Mouse (Mus musculus) ES-E14 (cell line): Measurements from ENCODE around the gene Serinc2. TPM values are rescaled to one million over a fixed set of nuclear protein-coding genes. Genes with fewer than 3 reads are reported as not detected.

ENCODE experiments used
- DNase-seq: peaks from one replicate; pipeline ENCODE4 v3.0.0-alpha.2; 2013; ENCODE audit warnings: low read depth, low spot score
- H3K27ac ChIP-seq: 2 replicates; pipeline ENCODE4 v1.5.1; 2012; ENCODE audit warnings: low read depth, mild to moderate bottlenecking, low read length, moderate library complexity, mixed read lengths; ENCODE audit not compliant: poor library complexity, insufficient read depth, severe bottlenecking
- H3K36me3 ChIP-seq: 2 replicates; pipeline ENCODE4 v1.6.1; 2012; ENCODE audit warnings: mild to moderate bottlenecking, low read length, moderate library complexity, mixed read lengths; ENCODE audit not compliant: control insufficient read depth, poor library complexity, insufficient read depth, severe bottlenecking
- H3K4me1 ChIP-seq, 2 experiments: fragments of 150-350 bp in 1 of 2; sonication (generic) in 1 of 2; 2 replicates each; pipeline ENCODE4 v1.6.1; 2012; ENCODE audit warnings: low read length in 2 of 2, mild to moderate bottlenecking in 1 of 2, mixed read lengths in 1 of 2; ENCODE audit not compliant: control insufficient read depth in 2 of 2, insufficient read depth in 2 of 2, poor library complexity in 1 of 2
- H3K4me3 ChIP-seq, 2 experiments: fragments of 150-350 bp in 1 of 2; sonication (generic) in 1 of 2; 2 replicates each; pipeline ENCODE4 v1.5.1; 2012; ENCODE audit warnings: low read length in 2 of 2, low read depth in 1 of 2, mild to moderate bottlenecking in 1 of 2, mixed read lengths in 1 of 2; ENCODE audit not compliant: insufficient read depth in 1 of 2, poor library complexity in 1 of 2, severe bottlenecking in 1 of 2
- H3K9ac ChIP-seq: 2 replicates; pipeline ENCODE4 v1.6.1; 2012; ENCODE audit warnings: low read depth, mild to moderate bottlenecking, low read length, mixed read lengths; ENCODE audit not compliant: poor library complexity, insufficient read depth, severe bottlenecking
- H3K9me3 ChIP-seq: fragments of 150-350 bp; sonication (generic); 2 replicates; pipeline ENCODE4 v1.6.1; 2012; ENCODE audit warnings: low read depth, mild to moderate bottlenecking, low read length; ENCODE audit not compliant: control insufficient read depth, insufficient read depth
- CHD2 ChIP-seq: IDR thresholded peaks from 2 replicates; pipeline ENCODE4 v1.6.1; 2014; ENCODE audit warnings: mild to moderate bottlenecking, low read depth, low read length, inconsistent platforms
- HCFC1 ChIP-seq: IDR thresholded peaks from 2 replicates; pipeline ENCODE4 v1.6.1; 2012; ENCODE audit warnings: low read length, inconsistent platforms, borderline replicate concordance; ENCODE audit not compliant: insufficient read depth
- MAFK ChIP-seq: IDR thresholded peaks from 2 replicates; pipeline ENCODE4 v1.6.1; 2014; ENCODE audit warnings: mild to moderate bottlenecking, low read depth, low read length, inconsistent platforms; ENCODE audit not compliant: insufficient read depth
- ZC3H11A ChIP-seq: IDR thresholded peaks from 2 replicates; pipeline ENCODE4 v1.6.1; 2012; ENCODE audit warnings: low read depth, mild to moderate bottlenecking, inconsistent platforms, low read length, borderline replicate concordance
- ZNF384 ChIP-seq: IDR thresholded peaks from 2 replicates; pipeline ENCODE4 v1.6.1; 2012; ENCODE audit warnings: low read depth, low read length, inconsistent platforms
- in situ Hi-C, 2 experiments: fragments of 600-800 bp; cut with MboI; formaldehyde crosslinking; loops; one replicate each; pipeline ENCODE4 v1.15.1; 2025; ENCODE audit warnings: low sequenced_read_pairs in 2 of 2, inconsistent platforms in 1 of 2; ENCODE audit not compliant: unreplicated experiment in 2 of 2
- total RNA-seq: library from RNA; depleted of rRNA; stranded (reverse); fragments of 300-350 nt; gene quantifications from 2 replicates; pipeline ENCODE4 v1.2.3, GENCODE M21; 2012

Gene Serinc2
- total RNA-seq, 1 experiment = 4.6 TPM

GRCm38 (mm10) chr4:130308231-130309081, 29.5 kb upstream of the Serinc2 start, which contains the start of the genes Fabp3 and Gm10570:
TSS of gene Fabp3 (plus strand) at chr4:130308595.
TSS of gene Gm10570 (minus strand) at chr4:130308674.
- peak; percentile 56 for DNase-seq
- H3K27ac ChIP-seq = peak within 1 kb of the TSS; percentile 54

GRCm38 (mm10) chr4:130307851-130308230, 28.8 kb upstream of the Serinc2 start:
- TF ChIP-seq ZNF384 = no peak
- TF ChIP-seq CHD2 = no peak
- no peak for TF ChIP-seq ZC3H11A
- no peaks in the 10 kb centered on the region for H3K9me3 ChIP-seq
- peak overlapping the region; percentile 54 for H3K27ac ChIP-seq
- peak overlapping the region; percentile 77 for H3K9ac ChIP-seq
- peaks cover 20% of the 10 kb centered on the region; the same call in 1 of the 2 replicates for H3K36me3 ChIP-seq
- DNase-seq = peak; percentile 61
- peak overlapping the region; percentile 81 to 86 for H3K4me3 ChIP-seq
- in situ Hi-C loops = no loop called here
- peaks cover 10 to 31% of the 10 kb centered on the region in 2 experiments for H3K4me1 ChIP-seq

More at GRCm38 (mm10) chr4:130308231-130309081, 29.5 kb upstream of the Serinc2 start, which contains the start of the genes Fabp3 and Gm10570:
- in situ Hi-C loops = no loop called here
- TF ChIP-seq CHD2 = 0 out of 2 replicates have a peak, but pooled peaks have one; percentile 22
- peak; percentile 35; the same call in 1 of the 2 replicates for TF ChIP-seq HCFC1
- no peak for TF ChIP-seq ZNF384
- Histone ChIP-seq H3K4me1 (peaks cover 9 to 31% of the 10 kb centered on the region in 2 experiments), H3K9ac (peak within 1 kb of the TSS; percentile 77), H3K4me3 (peak within 1 kb of the TSS; percentile 81 to 86), H3K36me3 (peaks cover 25% of the 10 kb centered on the region), H3K9me3 (no peaks in the 10 kb centered on the region)

- Histone ChIP-seq H3K27ac (peak overlapping the region; percentile 54; the same call in 1 of the 2 replicates), H3K9ac (0 out of 2 replicates have a peak overlapping the region, but pooled peaks have one; percentile 7), H3K9me3 (no peaks in the 10 kb centered on the region), H3K4me3 (peak overlapping the region; percentile 14 to 26; a peak in 2 of 4 replicates), H3K4me1 (peaks cover 12 to 37% of the 10 kb centered on the region in 2 experiments), H3K36me3 (peaks cover 12% of the 10 kb centered on the region; the same call in 1 of the 2 replicates)
- TF ChIP-seq HCFC1 = no peak
- no peak for TF ChIP-seq ZC3H11A
- TF ChIP-seq MAFK = 0 out of 2 replicates have a peak, but pooled peaks have one; percentile 56
- in situ Hi-C loops = no loop called here
- no peak for DNase-seq
Measured at GRCm38 (mm10) chr4:130306796-130307630, 28.0 kb upstream of the Serinc2 start.

- peak; percentile 37 for DNase-seq
- in situ Hi-C loops = no loop called here
- TF ChIP-seq MAFK = no peak
- no peak for TF ChIP-seq ZNF384
- no peak for TF ChIP-seq HCFC1
- no peak for TF ChIP-seq ZC3H11A
- TF ChIP-seq CHD2 = no peak
Measured at GRCm38 (mm10) chr4:130304746-130305145, 25.7 kb upstream of the Serinc2 start.

More at GRCm38 (mm10) chr4:130304746-130305145, 25.7 kb upstream of the Serinc2 start:
- no peaks in the 10 kb centered on the region for H3K9me3 ChIP-seq
- H3K4me1 ChIP-seq = peaks cover 14 to 44% of the 10 kb centered on the region in 2 experiments
- H3K36me3 ChIP-seq = no peaks in the 10 kb centered on the region
- H3K4me3 ChIP-seq = no peak overlapping the region
- H3K9ac ChIP-seq = no peak overlapping the region
- H3K27ac ChIP-seq = no peak overlapping the region
